Mouse (Mus musculus): Measurements from ENCODE around the gene T2.

GRCm38 (mm10) chr17:8342706-8343105 lies 13.1 kb upstream of the T2 start:
- TF ChIP-seq CTCF (IDR thresholded peaks at IDR 0.05; ENCODE audit: control insufficient read depth, insufficient read depth, insufficient replicate concordance, low read depth, low read length) (no peak), POLR2A (IDR thresholded peaks at IDR 0.05; ENCODE audit: control insufficient read depth, low read depth, low read length) (no peak)

All from testis, adult 2 months (tissue).